Mouse (Mus musculus): Measurements from ENCODE around the gene Sox6. TPM values are rescaled to one million over a fixed set of nuclear protein-coding genes. Genes with fewer than 3 reads are reported as not detected.

Gene Sox6
- total and polyA plus RNA-seq, 2 experiments from 2014 or later = 33.7 to 39.8 TPM

DNA sequence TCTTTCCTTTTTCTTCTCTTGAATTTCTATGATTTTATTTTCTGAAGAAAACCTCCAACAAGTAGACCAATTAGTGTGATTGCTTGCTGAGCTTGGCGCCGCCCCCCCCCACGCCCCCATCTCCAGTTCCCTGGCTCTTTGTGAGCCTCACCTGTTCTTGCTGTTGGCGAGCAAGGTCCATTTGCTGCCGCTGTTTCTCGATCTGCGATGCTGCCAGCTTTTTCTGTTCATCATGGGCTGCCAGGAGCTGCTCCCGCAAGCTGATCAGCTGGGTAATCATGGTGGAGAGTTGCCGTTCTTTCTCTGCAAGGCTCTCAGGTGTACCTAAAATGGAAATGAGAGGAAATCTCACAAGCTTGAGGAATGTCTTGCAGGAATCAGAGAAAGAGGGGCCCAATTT is 376.5 kb downstream of the Sox6 start:
- Histone ChIP-seq H3K4me3 (ENCODE audit: low read length) (no peak overlapping the region), H3K27ac (no peak overlapping the region), H3K9me3 (ENCODE audit: low read length) (no peaks in the 10 kb centered on the region), H3K27me3 (ENCODE audit: insufficient read depth, low read length) (no peaks in the 10 kb centered on the region), H3K4me2 (ENCODE audit: low read depth, low read length) (no peak overlapping the region), H3K4me1 (ENCODE audit: insufficient read depth, low read length) (peaks cover 4% of the 10 kb centered on the region; the same call in 1 of the 2 replicates), H3K9ac (replicated peaks; ENCODE audit: low read length) (no peak overlapping the region), H3K36me3 (ENCODE audit: insufficient read depth, low read length) (no peaks in the 10 kb centered on the region)
- DNase-seq (ENCODE audit: low spot score) = no peak
- 80% methylated on average over 9 of the region's 9 CpGs for WGBS
- ATAC-seq = no peak
- no peak for TF ChIP-seq CTCF (IDR thresholded peaks at IDR 0.05; ENCODE audit: low read depth)

- ATAC-seq (no peak), DNase-seq (ENCODE audit: low spot score) (no peak)
- no peaks in the 10 kb centered on the region for H3K9me3 ChIP-seq (ENCODE audit: low read length)
- no peak for TF ChIP-seq CTCF (IDR thresholded peaks at IDR 0.05; ENCODE audit: low read depth)
- H3K27ac ChIP-seq = peak overlapping the region; percentile 71
- 0 out of 2 replicates have a peak, but pooled peaks cover 5% of the 10 kb centered on the region for H3K4me1 ChIP-seq (ENCODE audit: insufficient read depth, low read length)
- no peak overlapping the region for H3K9ac ChIP-seq (replicated peaks; ENCODE audit: low read length)
- H3K4me3 ChIP-seq (ENCODE audit: low read length) = no peak overlapping the region
- H3K27me3 ChIP-seq (ENCODE audit: insufficient read depth, low read length) = no peaks in the 10 kb centered on the region
- H3K4me2 ChIP-seq (ENCODE audit: low read depth, low read length) = no peak overlapping the region
- no peaks in the 10 kb centered on the region for H3K36me3 ChIP-seq (ENCODE audit: insufficient read depth, low read length)
These were observed 391.9 kb downstream of the Sox6 start for GRCm38 (mm10) chr7:115646696-115647095.

- H3K4me1 ChIP-seq (ENCODE audit: insufficient read depth, low read length) = 0 out of 2 replicates have a peak, but pooled peaks cover 5% of the 10 kb centered on the region
- H3K4me3 ChIP-seq (ENCODE audit: low read length) = no peak overlapping the region
- H3K27me3 ChIP-seq (ENCODE audit: insufficient read depth, low read length) = no peaks in the 10 kb centered on the region
- no peak overlapping the region for H3K9ac ChIP-seq (replicated peaks; ENCODE audit: low read length)
- H3K4me2 ChIP-seq (ENCODE audit: low read depth, low read length) = no peak overlapping the region
- peak; percentile 49 for DNase-seq (ENCODE audit: low spot score)
- WGBS = 13% methylated on average over 5 of the region's 5 CpGs
- TF ChIP-seq CTCF (IDR thresholded peaks at IDR 0.05; ENCODE audit: low read depth) = no peak
- no peaks in the 10 kb centered on the region for H3K36me3 ChIP-seq (ENCODE audit: insufficient read depth, low read length)
- ATAC-seq = no peak
- no peaks in the 10 kb centered on the region for H3K9me3 ChIP-seq (ENCODE audit: low read length)
- peak overlapping the region; percentile 71 for H3K27ac ChIP-seq
These were observed 392.6 kb downstream of the Sox6 start for GRCm38 (mm10) chr7:115645971-115646447.

GRCm38 (mm10) chr7:115645272-115645970 is 393.2 kb downstream of the Sox6 start:
- ATAC-seq = no peak
- H3K9me3 ChIP-seq (ENCODE audit: low read length) = no peaks in the 10 kb centered on the region
- no peak overlapping the region for H3K9ac ChIP-seq (replicated peaks; ENCODE audit: low read length)
- H3K4me3 ChIP-seq (ENCODE audit: low read length) = no peak overlapping the region
- DNase-seq (ENCODE audit: low spot score) = peak; percentile 21
- TF ChIP-seq CTCF (IDR thresholded peaks at IDR 0.05; ENCODE audit: low read depth) = no peak
- H3K4me1 ChIP-seq (ENCODE audit: insufficient read depth, low read length) = 0 out of 2 replicates have a peak, but pooled peaks cover 5% of the 10 kb centered on the region
- no peaks in the 10 kb centered on the region for H3K36me3 ChIP-seq (ENCODE audit: insufficient read depth, low read length)
- H3K27me3 ChIP-seq (ENCODE audit: insufficient read depth, low read length) = no peaks in the 10 kb centered on the region
- 29% methylated on average over 1 of the region's 1 CpGs for WGBS
- H3K27ac ChIP-seq = peak overlapping the region; percentile 71; the same call in 1 of the 2 replicates
- H3K4me2 ChIP-seq (ENCODE audit: low read depth, low read length) = no peak overlapping the region

- no peaks in the 10 kb centered on the region for H3K9me3 ChIP-seq (ENCODE audit: low read length)
- no peak overlapping the region for H3K4me3 ChIP-seq (ENCODE audit: low read length)
- H3K9ac ChIP-seq (replicated peaks; ENCODE audit: low read length) = no peak overlapping the region
- no peaks in the 10 kb centered on the region for H3K4me1 ChIP-seq (ENCODE audit: insufficient read depth, low read length)
- H3K36me3 ChIP-seq (ENCODE audit: insufficient read depth, low read length) = no peaks in the 10 kb centered on the region
- no peak overlapping the region for H3K27ac ChIP-seq
- ATAC-seq (no peak), DNase-seq (ENCODE audit: low spot score) (no peak)
- TF ChIP-seq CTCF (IDR thresholded peaks at IDR 0.05; ENCODE audit: low read depth) = no peak
- WGBS = 87% methylated on average over 3 of the region's 3 CpGs
- no peak overlapping the region for H3K4me2 ChIP-seq (ENCODE audit: low read depth, low read length)
- H3K27me3 ChIP-seq (ENCODE audit: insufficient read depth, low read length) = no peaks in the 10 kb centered on the region
These were observed 407.9 kb downstream of the Sox6 start for GRCm38 (mm10) chr7:115630691-115631090.

DNA sequence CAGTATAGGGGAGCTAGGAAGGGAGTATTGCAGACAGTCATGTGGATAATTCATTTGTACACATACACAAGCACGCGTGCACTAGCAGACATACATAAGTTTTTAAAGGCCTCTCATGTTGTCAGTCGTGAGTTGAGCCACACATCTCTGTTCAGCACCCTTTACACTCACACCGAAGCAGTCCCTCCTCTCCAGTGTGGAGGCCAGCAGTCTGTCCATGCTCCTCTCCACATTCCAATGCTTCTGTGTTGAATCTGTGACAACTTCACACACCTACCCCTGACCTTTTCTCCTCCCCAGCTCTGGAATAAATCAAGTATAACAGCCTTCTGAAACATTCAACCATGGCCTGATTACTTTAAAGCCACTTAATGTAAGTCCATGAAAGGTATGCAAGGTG is 408.3 kb downstream of the Sox6 start:
- DNase-seq (ENCODE audit: low spot score) (no peak), ATAC-seq (no peak)
- 90% methylated on average over 4 of the region's 4 CpGs for WGBS
- no peak for TF ChIP-seq CTCF (IDR thresholded peaks at IDR 0.05; ENCODE audit: low read depth)
- Histone ChIP-seq H3K4me3 (ENCODE audit: low read length) (no peak overlapping the region), H3K9ac (replicated peaks; ENCODE audit: low read length) (no peak overlapping the region), H3K36me3 (ENCODE audit: insufficient read depth, low read length) (no peaks in the 10 kb centered on the region), H3K27me3 (ENCODE audit: insufficient read depth, low read length) (no peaks in the 10 kb centered on the region), H3K9me3 (ENCODE audit: low read length) (no peaks in the 10 kb centered on the region), H3K4me1 (ENCODE audit: insufficient read depth, low read length) (no peaks in the 10 kb centered on the region), H3K4me2 (ENCODE audit: low read depth, low read length) (no peak overlapping the region), H3K27ac (no peak overlapping the region)

DNA sequence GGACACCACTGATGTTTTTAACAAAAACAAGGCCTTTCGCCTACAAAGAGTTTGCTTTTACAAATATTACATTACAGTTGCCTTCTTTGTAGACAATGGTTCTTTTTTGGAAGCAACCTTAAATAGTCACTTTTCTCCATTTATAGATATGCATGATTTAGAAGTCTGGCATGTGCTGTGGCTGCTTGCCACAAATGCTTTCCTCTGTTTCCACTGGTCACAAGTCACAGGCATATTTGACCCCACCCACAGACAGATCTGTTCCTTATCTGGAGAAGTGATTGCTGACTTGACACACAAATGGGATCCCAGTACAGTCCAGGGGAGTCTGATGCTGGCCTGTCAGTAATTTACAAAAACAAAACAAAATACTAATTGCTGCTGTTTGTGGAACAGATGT is 409.8 kb downstream of the Sox6 start:
- Histone ChIP-seq H3K4me3 (ENCODE audit: low read length) (no peak overlapping the region), H3K27me3 (ENCODE audit: insufficient read depth, low read length) (no peaks in the 10 kb centered on the region), H3K4me1 (ENCODE audit: insufficient read depth, low read length) (peaks cover 8% of the 10 kb centered on the region; the same call in 1 of the 2 replicates), H3K9ac (replicated peaks; ENCODE audit: low read length) (no peak overlapping the region), H3K36me3 (ENCODE audit: insufficient read depth, low read length) (no peaks in the 10 kb centered on the region), H3K9me3 (ENCODE audit: low read length) (no peaks in the 10 kb centered on the region), H3K27ac (no peak overlapping the region), H3K4me2 (ENCODE audit: low read depth, low read length) (no peak overlapping the region)
- WGBS = 94% methylated on average over 1 of the region's 1 CpGs
- DNase-seq (ENCODE audit: low spot score) (no peak), ATAC-seq (no peak)
- no peak for TF ChIP-seq CTCF (IDR thresholded peaks at IDR 0.05; ENCODE audit: low read depth)
